Mouse (Mus musculus) heart, adult 18-20 months (tissue): ENCODE results near the gene Map2. TPM values are rescaled to one million over a fixed set of nuclear protein-coding genes. Genes with fewer than 3 reads are reported as not detected.
A peak's percentile ranks its signal among the peaks of the same experiment; 100 is the strongest.

Experiments
- DNase-seq, 2 experiments: peaks; one replicate each; pipeline ENCODE4 v3.0.0; 2021 to 2022; ENCODE audit warnings: mixed read lengths in 1 of 2
- long read RNA-seq, 2 experiments: library from polyadenylated mRNA; stranded (forward); transcript quantifications; one replicate each; pipeline ENCODE4 v2.0.0; 2021
- total RNA-seq, 2 experiments: library from RNA; stranded (reverse); gene quantifications; 2 replicates each; pipeline ENCODE4 v1.2.3; 2021

Gene Map2
- 1 to 10 TPM; 2.3 to 3.9 TPM for total RNA-seq
- long read RNA-seq, experiment 1, partial matches to known transcripts = 0 of 1 reads
- long read RNA-seq, experiment 1, other reads (novel, unspliced or antisense) = 1 of 1 reads
- long read RNA-seq, experiment 2 = 0 reads

DNA sequence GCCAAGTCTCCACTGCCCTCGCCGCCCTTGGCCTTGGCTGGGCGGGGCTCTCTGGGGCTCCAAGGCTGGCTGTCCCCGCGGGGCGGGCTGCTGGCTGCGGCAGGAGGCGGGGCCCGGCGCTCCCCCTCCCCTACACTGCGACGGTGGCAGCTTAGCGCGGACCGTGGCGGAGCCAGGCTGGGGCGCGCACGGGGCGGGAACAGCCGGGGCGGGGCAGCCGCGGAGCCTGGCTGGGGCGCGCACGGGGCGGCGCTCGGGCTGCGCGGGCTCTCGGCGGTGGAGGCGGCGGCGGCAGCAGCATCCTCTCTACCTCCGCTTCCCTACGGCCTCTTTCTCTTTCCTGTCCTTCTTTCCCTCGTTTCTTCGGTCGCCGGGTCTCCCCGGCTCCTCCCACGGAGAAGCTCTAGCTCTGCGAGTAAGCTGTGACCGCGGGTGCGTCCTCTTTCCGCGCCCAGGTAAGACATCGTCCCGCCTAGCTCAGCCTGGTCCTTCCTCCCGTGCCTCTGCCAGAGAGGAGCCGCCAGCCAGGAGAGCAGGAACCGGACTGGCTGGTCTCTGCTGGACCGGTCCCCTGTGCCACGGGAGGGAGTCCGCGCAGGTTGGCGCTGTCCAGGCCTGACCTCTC lies at the start of gene Map2:
TSS of gene Map2 (plus strand) at position 233 of the 625 bp plus-strand sequence.
- DNase-seq = peak; percentile 78 to 89

DNA sequence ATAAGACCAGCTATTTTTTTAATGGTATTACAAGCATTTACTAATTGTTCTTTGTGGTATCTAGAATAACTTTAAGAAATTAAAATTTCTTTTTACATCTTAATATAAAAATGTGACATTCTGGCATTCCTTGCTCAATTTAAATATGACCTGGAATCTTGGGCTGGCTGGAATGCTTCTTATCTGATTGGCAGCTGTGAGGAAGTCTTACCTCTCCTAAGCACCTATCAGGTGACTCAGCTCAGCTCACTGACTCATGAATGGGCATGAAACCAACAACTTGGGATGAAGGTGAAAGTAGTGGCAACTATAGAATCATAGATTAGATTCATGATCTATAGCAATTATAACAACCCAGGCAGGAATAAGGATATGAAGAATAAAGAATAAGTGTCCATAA lies 42.1 kb upstream of the Map2 start:
- no peak for DNase-seq

DNA sequence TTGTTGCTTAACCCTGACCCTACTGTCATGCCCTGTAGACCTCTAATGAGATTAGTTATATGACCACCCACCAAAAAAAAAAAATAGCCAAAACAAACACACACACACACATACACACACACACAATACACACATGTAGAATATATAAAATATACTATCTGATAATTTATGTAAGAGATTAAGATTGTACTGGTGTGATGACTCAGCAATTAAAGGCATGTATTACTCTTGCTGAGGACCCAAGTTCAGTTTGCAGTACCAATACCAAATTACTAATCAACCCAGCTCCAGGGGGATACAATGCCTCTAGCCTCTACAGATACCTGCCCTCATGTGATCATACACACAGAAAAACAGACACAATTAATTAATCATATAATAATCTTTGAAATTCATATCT lies 39.7 kb upstream of the Map2 start:
- DNase-seq = no peak

DNA sequence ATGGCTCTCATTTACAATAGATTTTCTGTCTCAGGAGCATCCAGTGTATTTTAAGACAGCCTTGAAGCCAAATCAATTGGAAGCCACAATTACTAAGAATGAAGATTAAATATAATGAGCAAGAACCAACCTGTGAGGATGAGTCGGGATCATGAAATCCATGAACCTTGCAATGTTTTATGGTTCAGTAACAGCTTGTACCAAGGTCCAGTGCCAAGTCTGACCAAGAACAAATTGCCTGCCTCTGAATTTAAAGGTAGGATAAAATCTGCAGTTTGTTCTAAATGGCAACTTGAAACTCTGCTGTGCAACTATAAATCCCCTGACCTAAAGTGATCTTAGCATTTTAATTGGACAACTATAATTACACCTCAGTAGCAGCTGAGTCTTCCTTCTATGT lies 34.4 kb upstream of the Map2 start:
- no peak for DNase-seq

DNA sequence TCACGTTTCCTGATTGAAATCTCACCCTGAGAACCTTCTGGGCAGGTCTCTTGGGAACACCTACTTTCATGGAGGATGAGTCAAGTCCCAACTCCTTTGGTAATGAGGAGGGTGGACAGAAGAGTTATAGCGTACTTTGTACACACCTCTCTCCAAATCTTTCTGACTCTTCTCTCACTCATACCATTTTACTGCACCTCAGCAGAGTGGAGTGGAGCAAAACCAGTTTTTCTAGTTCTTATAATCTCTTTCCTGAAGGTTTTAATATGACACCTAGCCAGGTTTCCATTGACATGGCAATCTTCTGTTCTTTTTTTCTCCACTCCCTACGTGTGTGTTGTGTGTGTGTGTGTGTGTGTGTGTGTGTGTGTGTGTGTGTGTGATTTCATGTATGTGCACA lies 29.9 kb upstream of the Map2 start:
- no peak for DNase-seq

DNA sequence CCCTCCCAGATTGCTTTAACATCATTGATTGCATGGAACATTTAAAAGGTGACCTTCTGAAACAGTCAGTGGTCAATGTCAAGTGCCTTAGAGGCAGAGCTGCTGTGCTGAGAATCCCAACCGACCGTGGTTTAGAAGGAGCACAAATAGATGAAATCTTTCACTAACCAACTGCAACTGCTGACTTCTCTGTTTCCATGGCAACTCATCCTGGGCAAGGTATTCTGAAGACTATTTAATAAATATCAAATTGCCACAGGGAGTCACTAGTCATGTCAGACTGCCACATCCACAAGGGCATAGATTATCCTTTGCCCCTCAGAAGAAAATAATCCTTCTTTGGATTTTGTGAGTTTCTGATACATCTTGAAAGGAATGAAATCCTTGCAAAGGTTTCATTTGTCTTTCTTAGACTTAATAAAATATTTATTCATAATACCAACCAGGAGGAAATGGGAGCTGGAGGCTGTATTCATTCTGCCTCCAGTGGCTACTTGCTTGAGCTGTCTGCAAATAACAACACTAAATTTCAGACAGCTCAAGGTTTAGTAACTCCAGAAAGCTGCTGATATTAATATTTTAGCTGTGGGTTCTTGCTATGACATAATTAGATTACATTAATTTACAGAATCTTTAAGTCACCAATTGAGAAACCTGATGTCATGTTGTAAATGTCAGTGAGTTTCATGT lies 26.1 kb upstream of the Map2 start:
- DNase-seq = no peak

DNA sequence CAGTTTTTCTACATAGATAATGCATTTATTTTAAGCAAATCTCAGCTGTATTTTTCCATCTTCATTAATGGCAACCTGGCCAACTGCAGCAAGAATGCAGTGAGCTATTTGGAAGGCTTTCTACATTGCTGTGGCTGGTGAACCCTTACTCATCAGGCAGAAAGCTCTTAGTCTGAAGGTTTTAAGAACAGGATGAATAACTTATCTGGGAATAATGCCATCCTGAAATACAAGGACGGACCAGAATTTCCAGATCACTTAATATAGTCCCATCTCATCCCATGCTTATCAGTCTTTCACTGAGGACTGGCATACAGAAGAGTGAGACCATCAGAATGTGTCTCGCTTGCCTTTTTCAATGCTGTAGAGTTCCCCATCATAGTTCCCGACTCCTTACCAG lies 24.3 kb upstream of the Map2 start:
- DNase-seq = no peak

DNA sequence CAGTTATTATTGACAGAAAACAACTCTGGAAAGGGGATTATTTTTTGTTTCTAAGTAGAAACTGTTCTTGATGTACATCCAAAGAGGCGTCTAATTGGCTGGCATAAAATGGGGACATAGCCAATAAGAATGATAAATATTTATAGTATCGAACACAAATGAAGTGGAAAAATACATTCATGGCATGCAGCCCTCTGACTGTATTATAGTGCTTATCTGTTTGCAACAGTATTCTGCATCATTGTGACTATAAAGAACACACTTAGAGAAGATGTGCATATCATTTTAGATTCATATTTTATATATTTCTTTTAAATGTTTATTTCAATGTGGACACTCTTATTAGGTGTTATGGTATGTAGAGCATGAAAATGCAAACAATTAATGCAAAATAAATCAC lies 17.9 kb upstream of the Map2 start:
- DNase-seq = no peak

DNA sequence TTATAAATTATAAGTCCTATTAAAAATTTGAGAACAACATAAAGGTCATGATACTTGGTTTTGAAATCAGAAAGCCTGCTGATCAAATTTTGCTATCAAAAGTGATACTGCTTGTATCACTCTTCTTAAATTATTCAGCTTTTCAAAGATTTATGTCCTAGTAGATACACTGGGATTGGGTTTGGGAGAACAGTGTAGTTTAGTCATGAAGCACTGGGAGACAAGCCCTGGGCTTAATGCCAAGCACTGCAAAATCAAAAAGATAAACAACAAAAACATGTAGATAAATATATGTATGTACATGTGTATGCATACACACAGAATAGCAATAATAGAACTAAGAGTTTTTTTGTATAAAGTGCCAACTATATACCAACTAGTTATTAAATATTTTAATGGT lies 17.5 kb upstream of the Map2 start:
- DNase-seq = no peak

DNA sequence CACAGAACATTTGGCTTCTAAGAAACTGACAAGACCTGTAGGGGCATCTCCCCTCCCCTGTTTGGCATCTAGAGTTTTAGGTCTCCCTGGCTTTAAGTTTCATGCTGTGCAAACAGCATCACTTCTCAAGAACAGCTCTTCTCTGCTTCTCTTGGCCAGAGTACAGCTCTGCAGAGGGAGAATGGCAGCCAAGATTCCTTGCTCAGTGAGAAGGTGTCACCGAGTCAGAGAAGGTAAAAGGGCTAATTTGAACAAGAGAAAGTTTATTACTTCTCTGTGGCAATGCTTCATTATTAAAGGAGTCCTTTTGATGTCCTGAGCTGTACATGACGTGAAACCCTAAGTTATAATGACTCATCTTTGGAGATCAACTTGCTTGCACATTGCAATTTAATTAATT lies 10.4 kb upstream of the Map2 start:
- no peak for DNase-seq

DNA sequence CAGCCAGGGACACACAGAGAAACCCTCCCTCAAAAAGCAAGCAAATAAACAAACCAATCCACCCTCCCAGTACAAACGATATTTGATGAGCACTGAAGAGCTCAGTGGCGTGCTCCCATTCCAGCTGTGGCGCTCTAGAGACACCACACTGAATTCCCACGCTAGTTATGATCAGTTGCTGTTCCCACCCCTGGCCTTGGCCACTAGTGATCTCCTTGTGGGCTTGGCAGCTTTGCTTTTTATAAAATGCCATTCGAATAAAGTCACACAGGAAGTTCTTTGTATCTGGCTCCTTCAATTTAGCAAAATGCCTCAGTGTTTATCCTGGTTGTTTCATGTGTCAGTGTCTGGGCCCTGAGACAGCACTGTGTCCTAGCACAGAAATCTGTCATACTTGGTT lies 6.4 kb upstream of the Map2 start:
- DNase-seq = peak; percentile 20 to 31

DNA sequence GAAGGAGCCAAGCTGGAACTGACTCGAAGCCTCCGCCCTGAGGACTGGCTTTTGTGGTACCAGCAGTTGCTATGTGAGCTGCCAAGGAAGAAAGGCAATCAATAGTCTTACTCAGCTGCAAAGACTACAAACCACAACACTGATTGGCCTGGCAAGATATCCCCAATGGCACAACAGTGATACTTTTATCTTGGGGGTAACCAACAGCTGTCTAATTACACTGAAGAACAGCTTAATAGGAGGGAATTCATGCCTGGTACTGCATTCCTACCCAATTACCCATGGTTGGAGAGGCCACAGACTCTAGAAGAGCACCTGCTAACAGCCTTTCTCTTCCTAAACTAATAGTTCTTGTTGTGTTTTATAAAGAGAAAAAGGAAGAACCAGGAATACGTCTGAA lies 2.9 kb upstream of the Map2 start:
- DNase-seq = no peak

DNA sequence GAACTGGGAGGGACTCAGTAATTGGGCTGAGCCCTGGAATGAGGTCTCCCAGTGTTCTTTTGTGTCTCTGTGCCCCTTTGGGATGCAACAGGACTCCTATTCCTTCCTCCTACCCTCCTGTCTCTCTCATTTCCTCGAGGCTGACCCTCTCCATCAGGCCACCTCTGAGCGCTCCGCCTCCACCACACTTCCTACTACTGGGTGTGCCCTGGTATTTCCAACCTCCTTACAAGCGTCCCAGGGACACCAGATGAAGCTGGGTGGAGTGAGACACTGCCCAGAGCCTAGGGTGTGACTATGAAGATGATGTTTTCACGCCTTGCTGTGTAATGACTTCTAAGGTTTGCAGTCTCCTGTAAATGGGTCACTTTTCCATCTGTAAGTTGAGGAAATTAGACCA lies 1.4 kb upstream of the Map2 start:
- DNase-seq = no peak

DNA sequence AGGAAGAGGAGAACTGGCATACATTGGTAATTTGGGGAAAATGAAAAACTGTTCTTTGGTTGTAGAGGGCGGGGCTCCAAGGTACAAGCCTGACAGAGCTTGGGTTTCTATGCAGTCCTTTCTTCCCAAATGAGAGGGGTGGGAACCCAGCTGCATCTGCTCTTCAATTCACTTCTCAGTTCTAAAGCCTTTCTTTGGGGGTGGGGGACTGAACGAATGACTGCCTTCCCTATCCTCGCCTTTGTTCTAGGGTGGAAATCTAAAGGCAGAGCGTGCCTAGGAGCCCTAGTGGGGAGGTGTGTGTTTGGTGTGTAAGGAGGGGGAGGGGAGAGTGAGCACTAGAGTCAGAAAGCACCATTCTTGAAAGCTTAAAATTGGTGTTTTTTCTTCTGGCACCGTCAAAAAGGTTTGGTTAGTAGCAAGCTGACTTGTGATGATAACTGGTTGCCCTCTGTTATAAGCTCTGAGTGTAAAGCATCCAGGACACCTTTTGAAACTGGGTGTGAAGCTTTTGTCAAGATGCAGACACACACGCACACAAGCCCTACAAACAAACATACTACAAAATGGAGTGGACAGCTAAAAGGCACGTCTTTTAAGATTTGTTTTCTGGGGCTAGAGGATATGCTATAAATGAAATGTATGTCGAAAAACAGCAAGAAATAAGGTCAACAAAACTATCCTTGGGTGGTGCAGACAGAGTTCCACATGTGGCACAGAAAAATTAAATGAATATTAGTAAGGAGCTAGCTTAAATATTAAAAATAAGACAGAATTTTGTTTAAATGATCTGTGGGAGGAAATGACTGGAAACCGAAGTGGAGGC lies 1.2 kb downstream of the Map2 start:
- no peak for DNase-seq

DNA sequence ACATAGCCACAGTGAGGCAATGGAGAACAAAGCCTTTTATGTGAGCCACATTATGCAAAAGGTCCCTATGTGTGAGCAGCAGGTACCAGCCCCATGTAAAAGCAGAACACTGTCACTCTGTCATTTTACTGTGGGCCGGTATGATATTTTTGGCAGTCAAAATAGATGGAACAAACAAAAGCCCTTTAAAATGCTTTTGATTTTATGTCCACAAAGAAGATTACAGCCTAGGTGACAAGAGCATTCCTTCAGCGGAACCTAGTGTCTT lies 1.7 kb downstream of the Map2 start:
- no peak for DNase-seq

DNA sequence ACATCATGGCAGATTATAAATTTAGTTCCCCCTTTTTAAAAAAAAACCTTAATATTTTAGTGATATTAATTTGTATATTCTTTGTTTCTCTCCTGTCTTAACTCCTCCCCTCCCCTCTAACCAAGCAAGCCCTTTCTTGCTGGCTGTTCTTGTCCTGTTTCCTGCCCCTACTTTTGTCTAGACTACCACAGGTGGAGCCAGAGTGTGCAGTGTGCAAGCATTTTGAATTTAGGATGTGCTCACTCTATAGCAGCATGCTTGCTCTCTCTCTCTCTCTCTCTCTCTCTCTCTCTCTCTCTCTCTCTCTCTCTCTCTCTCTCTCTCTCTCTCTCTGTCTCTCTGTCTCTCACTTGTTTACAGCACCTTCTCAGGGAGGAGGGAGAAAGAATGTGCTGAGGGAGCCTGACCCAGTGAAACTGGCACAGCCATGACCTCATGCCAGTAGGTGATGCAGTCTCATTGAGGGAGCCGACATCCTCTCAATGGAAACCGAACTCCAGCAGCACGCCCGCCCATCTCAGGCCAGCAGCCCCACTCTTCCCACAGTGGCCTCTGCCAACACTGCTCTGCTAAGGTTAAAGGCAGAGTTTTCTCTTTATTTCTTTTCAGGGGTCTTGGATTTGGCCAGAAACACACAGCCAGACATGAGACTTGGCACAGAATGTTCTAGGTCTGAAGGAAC lies 2.6 kb downstream of the Map2 start:
- no peak for DNase-seq

DNA sequence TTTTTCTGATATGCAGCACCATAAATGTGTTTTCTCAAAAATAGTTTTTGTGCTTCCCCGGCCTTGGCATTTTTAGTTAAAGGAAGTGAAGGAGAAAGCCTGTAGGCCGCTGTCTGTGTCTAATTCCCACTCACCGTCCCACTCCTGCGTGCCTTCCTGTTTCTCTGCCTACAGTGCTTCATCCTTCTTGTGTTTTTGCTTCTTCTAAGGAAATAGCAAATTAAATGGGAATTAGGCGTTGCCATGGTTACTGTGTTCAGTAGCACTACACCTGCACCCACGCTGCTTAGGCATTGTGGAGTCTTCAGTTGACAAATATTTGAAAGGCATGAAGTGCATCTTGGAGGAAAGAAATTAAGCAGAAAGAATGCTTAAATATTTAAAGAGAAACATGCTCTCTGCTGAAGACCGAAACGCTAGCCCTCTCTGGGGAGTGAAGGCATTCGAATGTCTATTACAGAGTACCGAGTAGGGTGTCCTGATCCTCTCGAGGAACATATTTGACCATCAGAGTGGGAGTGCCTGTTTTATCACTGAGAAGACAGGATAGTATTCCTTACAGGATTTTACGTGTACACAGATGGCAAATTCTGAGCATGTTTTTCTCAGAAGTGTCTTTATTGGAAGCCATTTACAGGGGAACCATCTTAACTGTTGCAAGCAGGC lies 12.1 kb downstream of the Map2 start:
- no peak for DNase-seq

DNA sequence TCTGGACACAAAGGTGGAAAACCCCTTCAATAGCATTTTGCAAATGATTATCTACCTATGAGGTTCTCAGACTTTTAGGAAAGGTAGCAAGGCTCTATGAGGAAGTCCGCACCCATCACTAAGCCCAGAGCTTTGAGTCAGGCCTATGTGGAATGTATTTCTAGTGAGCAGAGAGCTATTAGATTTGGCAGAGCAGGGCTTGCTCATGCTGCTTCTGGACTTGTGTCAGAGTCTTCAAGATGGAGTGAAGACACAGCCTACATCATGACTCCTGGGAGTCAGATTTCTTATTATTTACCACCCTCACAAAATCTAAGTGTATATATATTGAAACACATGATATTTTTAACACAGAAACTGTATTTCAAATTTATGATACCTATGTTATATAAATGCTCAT lies 17.3 kb downstream of the Map2 start:
- DNase-seq = no peak

DNA sequence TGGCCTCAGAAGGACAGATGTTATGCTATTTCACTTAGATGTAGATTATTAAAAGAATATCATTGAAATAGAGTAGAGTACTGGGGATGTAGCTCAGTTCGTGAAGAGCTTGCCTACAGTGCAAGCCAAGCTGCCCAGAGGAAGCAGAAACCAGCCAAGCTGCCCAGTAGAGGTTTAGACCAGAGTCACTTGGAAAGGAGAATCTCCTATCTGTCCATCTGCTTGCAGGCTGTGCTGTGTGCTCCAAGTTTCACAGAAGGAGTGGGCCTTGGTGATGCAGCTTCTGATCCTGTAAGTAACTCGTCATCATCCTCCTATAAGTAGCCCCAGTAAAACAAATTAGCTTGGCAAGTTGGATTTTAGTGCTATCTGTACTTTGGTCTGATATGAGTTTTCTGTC lies 17.8 kb downstream of the Map2 start:
- no peak for DNase-seq

DNA sequence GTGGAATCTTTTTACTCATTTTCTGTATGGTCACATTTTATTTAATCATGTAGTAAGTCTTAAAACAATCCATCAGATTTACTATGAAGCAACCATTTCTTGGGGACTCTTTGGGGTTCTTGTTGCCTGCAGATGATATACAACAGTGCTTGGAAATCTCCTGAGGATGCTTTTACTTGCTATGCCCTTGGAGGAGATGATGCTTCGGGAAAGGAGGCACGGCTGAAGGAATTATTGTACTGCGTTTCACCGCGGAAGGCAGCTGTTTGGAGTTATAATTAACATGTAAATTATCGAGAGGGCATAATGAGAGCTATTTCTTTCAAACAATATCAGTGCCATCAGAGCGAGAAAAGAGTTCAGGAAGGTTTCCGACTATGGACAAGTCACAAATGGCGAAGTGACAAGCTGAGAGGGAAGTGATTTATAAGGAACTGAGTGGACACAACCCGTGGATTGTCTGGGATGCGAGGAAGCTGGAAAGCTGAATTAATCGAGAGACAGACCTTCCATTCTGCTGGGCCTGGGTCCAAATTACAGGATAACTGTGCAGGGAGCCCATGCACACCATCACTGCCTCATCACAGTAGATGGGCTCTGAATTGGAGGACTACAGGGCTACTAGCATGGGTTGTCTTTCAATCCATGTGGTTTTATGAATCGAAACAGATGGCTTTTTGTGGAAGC lies 20.1 kb downstream of the Map2 start:
- no peak for DNase-seq

DNA sequence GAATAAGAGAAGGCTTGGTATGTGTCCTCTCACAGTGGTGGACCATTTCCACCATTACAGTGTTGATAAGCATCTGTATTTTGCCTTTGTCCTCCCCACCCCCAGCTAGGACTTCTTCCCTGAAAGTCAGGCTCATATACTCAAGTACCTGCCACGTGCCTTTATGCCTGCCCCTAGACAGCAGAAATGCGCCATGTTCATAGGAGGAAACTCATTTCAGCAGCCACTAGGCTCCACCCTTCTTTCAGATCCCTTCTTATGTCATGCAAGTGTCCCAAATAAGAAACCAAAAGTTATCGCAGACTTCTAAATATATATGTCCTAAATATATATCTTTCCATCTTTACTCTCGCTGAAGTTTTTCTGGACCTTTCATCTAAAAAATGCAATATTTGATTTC lies 21.2 kb downstream of the Map2 start:
- no peak for DNase-seq

DNA sequence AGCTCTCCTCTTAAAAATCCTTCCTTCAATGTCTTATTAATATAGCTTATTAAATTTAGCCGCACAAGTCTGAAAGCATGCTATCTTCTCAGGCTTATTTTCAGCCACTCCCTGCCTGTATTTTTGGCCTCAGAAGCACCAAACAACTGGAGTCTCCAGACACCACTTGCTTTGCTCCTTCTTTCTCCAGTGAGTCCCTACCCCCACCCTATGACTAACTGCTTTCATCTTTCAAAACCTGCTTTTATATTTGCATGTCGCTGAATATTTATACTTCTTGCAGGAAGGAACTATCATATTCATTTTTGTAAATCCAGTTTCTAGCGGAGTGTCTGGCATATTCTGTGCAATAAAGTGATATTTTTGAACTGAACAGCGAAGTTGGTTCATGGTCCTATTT lies 21.6 kb downstream of the Map2 start:
- no peak for DNase-seq
